ENCODE assay signal across 29 mouse cellular contexts in the genomic region with DNA sequence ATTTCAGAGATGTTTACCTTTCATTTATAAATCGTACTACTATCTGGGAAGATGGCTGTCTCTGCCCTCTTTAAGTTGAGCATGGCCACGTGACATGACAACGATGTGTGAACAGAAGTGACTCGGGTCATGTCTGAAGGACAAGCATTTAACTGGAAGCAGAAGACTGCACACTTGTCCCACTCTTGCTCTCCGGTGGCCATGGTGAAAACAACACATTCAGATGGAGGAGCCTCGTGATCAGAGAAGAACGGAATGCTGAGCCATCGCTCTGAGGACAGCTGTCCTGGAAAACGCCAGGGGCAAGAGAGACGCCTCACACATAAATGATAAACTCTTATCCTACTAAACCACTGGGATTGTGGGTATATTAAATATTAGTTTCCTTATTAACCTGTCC.
"Had no signal": no experiment of that assay in that cellular context is flagged by ENCODE, and none has a peak within 500 bp of the region (broad histone marks: within the 10 kb centered on the region; RNA-seq: fewer than 3 reads in every experiment).

No protein-coding gene starts in this region.

- DNase-seq: cerebellum, adult 18-20 months; cerebellum, adult 2 months; cerebellum, adult 8-10 months; cerebellum, adult 9-10 months; cerebellum, adult 9-11 months; cerebellum, postnatal 10 days; cerebellum, postnatal 14 days; cerebellum, postnatal 25 days; cerebellum, postnatal 36 days; embryo, embryonic 11 days; forebrain, postnatal 0 days; gastrocnemius, adult 2 months; gastrocnemius, postnatal 10 days; gastrocnemius, postnatal 14 days; gastrocnemius, postnatal 25 days; gastrocnemius, postnatal 36 days; heart, adult 18-20 months; heart, adult 2 months had no signal

- H3K9me3 ChIP-seq: embryonic facial prominence, embryonic 10.5 days; embryonic facial prominence, embryonic 12.5 days; embryonic facial prominence, embryonic 13.5 days; embryonic facial prominence, embryonic 15.5 days; forebrain, embryonic 10.5 days; forebrain, embryonic 12.5 days; forebrain, embryonic 13.5 days; forebrain, embryonic 15.5 days had no signal

- ATAC-seq: forebrain, embryonic 13.5 days; forebrain, embryonic 14.5 days; forebrain, embryonic 15.5 days; forebrain, embryonic 16.5 days; forebrain, postnatal 0 days had no signal

- H3K9ac ChIP-seq: embryonic facial prominence, embryonic 12.5 days; embryonic facial prominence, embryonic 13.5 days; embryonic facial prominence, embryonic 15.5 days; forebrain, embryonic 12.5 days; forebrain, embryonic 13.5 days; forebrain, embryonic 15.5 days; forebrain, postnatal 0 days had no signal

- H3K36me3 ChIP-seq: embryonic facial prominence, embryonic 10.5 days; embryonic facial prominence, embryonic 12.5 days; embryonic facial prominence, embryonic 13.5 days; embryonic facial prominence, embryonic 15.5 days; forebrain, embryonic 10.5 days; forebrain, embryonic 12.5 days; forebrain, embryonic 15.5 days had no signal

- H3K27me3 ChIP-seq: embryonic facial prominence, embryonic 15.5 days; forebrain, embryonic 13.5 days; forebrain, embryonic 15.5 days had no signal

- H3K4me1 ChIP-seq: embryonic facial prominence, embryonic 13.5 days had no signal

- H3K27ac ChIP-seq: embryonic facial prominence, embryonic 10.5 days; embryonic facial prominence, embryonic 12.5 days; embryonic facial prominence, embryonic 13.5 days; embryonic facial prominence, embryonic 15.5 days; forebrain, embryonic 10.5 days; forebrain, embryonic 12.5 days; forebrain, embryonic 13.5 days; forebrain, embryonic 15.5 days; gastrocnemius, adult 2 months; heart, adult 2 months had no signal

- H3K4me2 ChIP-seq: embryonic facial prominence, embryonic 12.5 days; embryonic facial prominence, embryonic 13.5 days; embryonic facial prominence, embryonic 15.5 days; forebrain, embryonic 12.5 days; forebrain, embryonic 13.5 days; forebrain, embryonic 15.5 days had no signal

- H3K4me3 ChIP-seq: embryonic facial prominence, embryonic 10.5 days; embryonic facial prominence, embryonic 12.5 days; embryonic facial prominence, embryonic 13.5 days; embryonic facial prominence, embryonic 15.5 days; erythroblast, embryonic 14.5 days; forebrain, embryonic 10.5 days; forebrain, embryonic 12.5 days; forebrain, embryonic 13.5 days; forebrain, embryonic 15.5 days; gastrocnemius, adult 2 months; heart, adult 2 months had no signal
